Mouse (Mus musculus) liver, embryonic 11.5 days (tissue): ENCODE measurements around the gene Abcf2. TPM values are rescaled to one million over a fixed set of nuclear protein-coding genes. Genes with fewer than 3 reads are reported as not detected.

Source experiments
- ATAC-seq: fragments of 200-750 bp; cut with Nextera tagmentation; replicated peaks from 2 replicates; pipeline ENCODE4 v1.8.0; 2017; ENCODE audit warnings: moderate number of reproducible peaks, mild to moderate bottlenecking, moderate TSS enrichment, moderate library complexity; ENCODE audit not compliant: low FRiP score
- DNase-seq: peaks from one replicate; pipeline ENCODE4 v3.0.0-alpha.2; 2017; ENCODE audit warnings: low spot score
- H3K27ac ChIP-seq: fragments of 300-500 bp; sonication (generic); 2 replicates; pipeline ENCODE4 v1.5.1; 2014; ENCODE audit warnings: mild to moderate bottlenecking, low read depth, low read length, control low read depth
- H3K27me3 ChIP-seq: fragments of 300-500 bp; sonication (generic); replicated peaks from 2 replicates; pipeline ENCODE4 v1.6.1; 2014; ENCODE audit warnings: low read length, mixed read lengths; ENCODE audit not compliant: control insufficient read depth, insufficient read depth
- H3K36me3 ChIP-seq: fragments of 300-500 bp; sonication (generic); 2 replicates; pipeline ENCODE4 v1.6.1; 2014; ENCODE audit warnings: mild to moderate bottlenecking, low read length, moderate library complexity, mixed read lengths; ENCODE audit not compliant: control insufficient read depth, insufficient read depth
- H3K4me1 ChIP-seq: fragments of 300-500 bp; sonication (generic); replicated peaks from 2 replicates; pipeline ENCODE4 v1.6.1; 2014; ENCODE audit warnings: low read length, mixed read lengths; ENCODE audit not compliant: control insufficient read depth, insufficient read depth
- H3K4me2 ChIP-seq: fragments of 300-500 bp; sonication (generic); 2 replicates; pipeline ENCODE4 v1.6.1; 2014; ENCODE audit warnings: mild to moderate bottlenecking, control low read depth, moderate library complexity
- H3K4me3 ChIP-seq: fragments of 300-500 bp; sonication (generic); 2 replicates; pipeline ENCODE4 v1.5.1; 2014; ENCODE audit warnings: low read depth, low read length, control low read depth
- H3K9ac ChIP-seq: fragments of 300-500 bp; sonication (generic); 2 replicates; pipeline ENCODE4 v1.6.1; 2014; ENCODE audit warnings: low read depth, low read length, control low read depth
- H3K9me3 ChIP-seq: fragments of 300-500 bp; sonication (generic); 2 replicates; pipeline ENCODE4 v1.6.1; 2016; ENCODE audit warnings: low read length, inconsistent platforms, mixed read lengths; ENCODE audit not compliant: control insufficient read depth
- WGBS: fragments of 180-500 bp; shearing (Covaris S2); extraction: QIAGEN DNeasy Blood & Tissue Kit; methylation state at CpG from one replicate; pipeline ENCODE4 v1.1.7; 2014; 5-methylcytosine and 5-hydroxymethylcytosine counted together
- polyA plus RNA-seq: library from polyadenylated mRNA; unstranded; fragments of >200 nt; fragmentation: Nextera tagmentation; extraction: Ambion mirVana; gene quantifications from 2 replicates; pipeline ENCODE4 v1.2.1, GENCODE M21; 2014

The Abcf2 gene
- polyA plus RNA-seq, 1 experiment from 2014 or later = 122 TPM

GRCm38 (mm10) chr5:24592471-24593160 is 15.3 kb upstream of the Abcf2 start:
- Histone ChIP-seq H3K9ac (no peak overlapping the region), H3K9me3 (no peaks in the 10 kb centered on the region), H3K4me1 (peaks cover 30% of the 10 kb centered on the region), H3K4me3 (no peak overlapping the region), H3K36me3 (peaks cover 14% of the 10 kb centered on the region; the same call in 1 of the 2 replicates), H3K27ac (no peak overlapping the region), H3K27me3 (peaks cover 4% of the 10 kb centered on the region), H3K4me2 (peak overlapping the region; percentile 62)
- DNase-seq (no peak), ATAC-seq (0 out of 2 replicates have a peak, but pooled peaks have one; percentile 21)
- WGBS = 45% methylated on average over 21 of the region's 21 CpGs

DNA sequence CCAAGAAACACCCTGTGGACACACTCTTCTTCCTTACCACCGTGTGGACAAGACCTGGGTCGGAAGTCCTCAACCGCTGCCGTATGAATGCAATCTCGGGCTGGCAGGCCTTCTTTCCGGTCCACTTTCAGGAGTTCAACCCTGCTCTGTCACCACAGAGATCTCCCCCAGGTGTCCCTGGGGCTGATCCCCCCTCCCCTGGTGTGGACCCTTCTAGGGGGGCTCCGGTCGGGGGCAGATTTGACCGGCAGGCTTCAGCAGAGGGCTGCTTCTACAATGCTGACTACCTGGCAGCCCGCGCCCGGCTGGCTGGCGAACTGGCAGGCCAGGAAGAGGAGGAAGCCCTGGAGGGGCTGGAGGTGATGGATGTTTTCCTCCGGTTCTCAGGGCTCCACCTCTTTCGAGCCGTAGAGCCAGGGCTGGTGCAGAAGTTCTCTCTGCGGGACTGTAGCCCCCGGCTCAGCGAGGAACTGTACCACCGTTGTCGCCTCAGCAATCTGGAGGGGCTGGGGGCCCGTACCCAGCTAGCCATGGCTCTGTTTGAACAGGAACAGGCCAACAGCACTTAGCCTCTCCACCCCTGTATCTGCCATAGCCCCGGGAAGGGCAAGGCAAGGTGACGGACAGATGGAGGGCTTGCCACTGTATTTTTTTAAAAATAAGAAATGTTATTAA is 14.7 kb upstream of the Abcf2 start:
- H3K27ac ChIP-seq = no peak overlapping the region

DNA sequence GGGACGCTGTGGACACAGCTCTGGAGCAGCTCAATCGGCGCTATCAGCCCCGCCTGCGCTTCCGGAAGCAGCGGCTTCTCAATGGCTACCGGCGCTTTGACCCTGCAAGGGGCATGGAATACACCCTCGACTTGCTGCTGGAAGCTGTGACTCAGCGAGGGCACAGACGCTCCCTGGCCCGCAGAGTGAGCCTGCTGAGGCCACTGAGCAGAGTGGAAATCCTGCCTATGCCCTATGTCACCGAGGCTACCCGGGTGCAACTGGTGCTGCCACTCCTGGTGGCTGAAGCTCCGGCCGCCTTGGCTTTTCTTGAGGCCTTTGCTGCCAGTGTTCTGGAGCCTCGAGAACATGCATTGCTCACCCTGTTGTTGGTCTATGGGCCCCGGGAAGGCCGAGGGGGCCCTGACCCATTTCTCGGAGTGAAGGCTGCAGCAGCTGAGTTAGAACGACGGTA is 14.0 kb upstream of the Abcf2 start:
- Histone ChIP-seq H3K27me3 (peaks cover 4% of the 10 kb centered on the region), H3K36me3 (peaks cover 14% of the 10 kb centered on the region; the same call in 1 of the 2 replicates), H3K9me3 (no peaks in the 10 kb centered on the region), H3K27ac (no peak overlapping the region), H3K4me1 (peaks cover 33% of the 10 kb centered on the region), H3K4me3 (peak overlapping the region; percentile 25), H3K9ac (peak overlapping the region; percentile 44), H3K4me2 (peak overlapping the region; percentile 62)
- DNase-seq = no peak
- ATAC-seq = peak; percentile 12; the same call in 1 of the 2 replicates
- WGBS = 23% methylated on average over 23 of the region's 23 CpGs

More for the DNA sequence above, 14.7 kb upstream of the Abcf2 start:
- DNase-seq (no peak), ATAC-seq (no peak)
- peak overlapping the region; percentile 25; the same call in 1 of the 2 replicates for H3K4me3 ChIP-seq
- no peaks in the 10 kb centered on the region for H3K9me3 ChIP-seq
- peaks cover 33% of the 10 kb centered on the region for H3K4me1 ChIP-seq
- whole genome bisulfite sequencing = 48% methylated on average over 24 of the region's 24 CpGs
- peaks cover 4% of the 10 kb centered on the region for H3K27me3 ChIP-seq
- peak overlapping the region; percentile 44; the same call in 1 of the 2 replicates for H3K9ac ChIP-seq
- peak overlapping the region; percentile 62 for H3K4me2 ChIP-seq
- H3K36me3 ChIP-seq = peaks cover 14% of the 10 kb centered on the region; the same call in 1 of the 2 replicates

DNA sequence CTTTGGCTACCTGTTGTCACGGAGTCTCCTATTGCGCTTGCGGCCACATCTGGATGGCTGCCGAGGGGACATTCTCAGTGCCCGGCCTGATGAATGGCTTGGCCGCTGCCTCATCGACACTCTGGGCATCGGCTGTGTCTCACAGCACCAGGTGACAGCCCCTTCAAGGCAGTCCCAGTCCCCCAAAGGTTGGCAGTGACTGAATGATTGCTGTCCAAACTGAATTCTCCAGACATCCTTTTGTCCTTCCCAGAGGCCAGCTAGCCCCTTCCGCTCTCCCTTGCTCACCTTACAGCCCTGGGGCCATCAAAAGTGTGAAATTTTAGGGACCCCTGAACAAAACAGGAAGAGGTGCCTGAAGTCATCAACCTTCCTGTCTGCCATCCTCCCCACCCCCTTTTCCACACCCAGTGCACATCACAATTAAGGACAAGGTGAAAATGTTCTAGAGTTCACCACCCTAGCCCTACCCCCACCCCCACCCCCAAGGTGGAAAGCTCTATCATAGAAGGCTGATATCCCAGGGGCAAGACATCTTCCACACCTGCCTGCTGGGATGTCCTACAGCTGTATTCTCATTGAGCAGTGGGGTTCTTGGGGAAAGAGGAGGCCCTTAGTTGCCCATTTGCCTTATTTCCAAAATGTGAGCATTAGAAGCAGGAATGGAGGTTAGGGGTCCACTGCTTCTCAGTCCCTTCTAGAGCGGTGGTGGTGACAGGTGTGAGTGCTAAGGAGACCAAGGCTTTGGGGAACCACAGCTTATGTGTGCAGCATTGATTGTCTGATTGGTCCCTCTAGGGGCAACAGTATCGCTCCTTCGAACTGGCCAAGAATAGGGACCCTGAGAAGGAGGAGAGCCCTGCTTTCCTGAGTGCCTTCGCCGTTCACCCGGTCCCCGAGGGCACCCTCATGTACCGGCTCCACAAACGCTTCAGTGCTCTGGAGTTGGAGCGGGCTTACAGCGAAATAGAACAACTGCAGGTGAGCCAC is 12.5 kb upstream of the Abcf2 start:
- ATAC-seq = no peak
- peaks cover 13% of the 10 kb centered on the region; the same call in 1 of the 2 replicates for H3K36me3 ChIP-seq
- peaks cover 4% of the 10 kb centered on the region; the same call in 1 of the 2 replicates for H3K27me3 ChIP-seq

GRCm38 (mm10) chr5:24587200-24587577 is 9.9 kb upstream of the Abcf2 start:
- Histone ChIP-seq H3K36me3 (0 out of 2 replicates have a peak, but pooled peaks cover 9% of the 10 kb centered on the region), H3K4me2 (peak overlapping the region; percentile 86), H3K4me1 (peaks cover 33% of the 10 kb centered on the region), H3K27ac (peak overlapping the region; percentile 58), H3K9me3 (no peaks in the 10 kb centered on the region), H3K4me3 (peak overlapping the region; percentile 70), H3K9ac (peak overlapping the region; percentile 70), H3K27me3 (no peaks in the 10 kb centered on the region; the same call in 1 of the 2 replicates)
- WGBS = 20% methylated on average over 4 of the region's 4 CpGs
- peak; percentile 61 for ATAC-seq
- no peak for DNase-seq

More for the DNA sequence above, 12.5 kb upstream of the Abcf2 start:
- WGBS = 87% methylated on average over 20 of the region's 20 CpGs
- DNase-seq = no peak
- no peak overlapping the region for H3K9ac ChIP-seq
- no peak overlapping the region for H3K27ac ChIP-seq
- H3K9me3 ChIP-seq = no peaks in the 10 kb centered on the region
- no peak overlapping the region for H3K4me2 ChIP-seq
- H3K4me1 ChIP-seq = peaks cover 38% of the 10 kb centered on the region
- 0 out of 2 replicates have a peak overlapping the region, but pooled peaks have one; percentile 5 for H3K4me3 ChIP-seq

DNA sequence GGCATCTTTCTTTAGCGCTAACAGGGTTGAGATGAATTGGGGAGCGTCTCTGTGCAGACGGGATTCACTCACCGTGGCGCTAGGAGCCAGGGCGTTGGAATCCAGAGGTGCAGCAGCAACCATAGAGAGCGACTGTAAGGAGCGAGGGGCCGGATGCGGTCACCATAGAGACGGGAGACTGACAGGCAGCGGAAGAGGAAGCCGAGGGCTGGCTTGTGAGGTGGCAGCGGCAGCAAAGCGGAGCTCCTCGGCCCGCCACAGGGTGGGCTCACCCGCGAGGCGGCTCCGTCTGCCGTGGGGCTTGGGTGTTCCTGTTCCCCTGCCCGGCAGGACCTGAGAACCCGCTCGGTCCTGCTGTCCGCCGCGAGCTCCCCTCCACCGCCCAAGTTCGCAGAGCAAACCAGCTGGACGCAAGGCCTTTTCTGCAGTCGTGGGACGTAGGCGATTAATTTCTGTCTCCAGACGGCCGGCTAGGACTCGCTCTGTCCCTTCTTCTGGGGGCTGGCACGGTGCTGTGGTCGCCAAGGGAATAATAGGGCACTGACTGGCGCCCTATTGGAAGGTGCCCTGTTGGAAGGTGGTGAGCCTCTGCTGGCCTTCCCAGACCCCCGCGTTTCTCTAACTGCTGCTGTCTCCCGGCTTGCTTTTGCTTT is 9.4 kb upstream of the Abcf2 start, which contains the start of gene Chpf2:
Gene Chpf2 (plus strand): TSS at position 195 of the 653 bp plus-strand sequence.
- H3K4me1 ChIP-seq = peaks cover 28% of the 10 kb centered on the region
- ATAC-seq (peak; percentile 90), DNase-seq (peak; percentile 84)
- no peaks in the 10 kb centered on the region for H3K9me3 ChIP-seq
- H3K27me3 ChIP-seq = no peaks in the 10 kb centered on the region
- peak within 1 kb of the TSS; percentile 86 for H3K4me2 ChIP-seq
- H3K27ac ChIP-seq = peak within 1 kb of the TSS; percentile 58
- H3K4me3 ChIP-seq = peak within 1 kb of the TSS; percentile 70
- under 1% methylated on average over 43 of the region's 43 CpGs for WGBS
- H3K36me3 ChIP-seq = 0 out of 2 replicates have a peak, but pooled peaks cover 6% of the 10 kb centered on the region
- H3K9ac ChIP-seq = peak within 1 kb of the TSS; percentile 70

GRCm38 (mm10) chr5:24586106-24586505 is 8.8 kb upstream of the Abcf2 start:
- Histone ChIP-seq H3K9ac (peak overlapping the region; percentile 70), H3K9me3 (no peaks in the 10 kb centered on the region), H3K4me2 (peak overlapping the region; percentile 86), H3K36me3 (0 out of 2 replicates have a peak, but pooled peaks cover 4% of the 10 kb centered on the region), H3K27ac (peak overlapping the region; percentile 58; the same call in 1 of the 2 replicates), H3K4me3 (peak overlapping the region; percentile 70), H3K27me3 (no peaks in the 10 kb centered on the region), H3K4me1 (peaks cover 23% of the 10 kb centered on the region)
- ATAC-seq (no peak), DNase-seq (no peak)
- WGBS = 14% methylated on average over 8 of the region's 8 CpGs
